Mouse (Mus musculus) kidney, embryonic 16.5 days (tissue): ENCODE results near the gene Avpi1. TPM values are rescaled to one million over a fixed set of nuclear protein-coding genes. Genes with fewer than 3 reads are reported as not detected.

Source experiments
- ATAC-seq: fragments of 200-750 bp; cut with Nextera tagmentation; 2 replicates; pipeline ENCODE4 v1.8.0; 2017; ENCODE audit warnings: moderate TSS enrichment; ENCODE audit not compliant: low FRiP score, low TSS enrichment
- H3K27ac ChIP-seq: fragments of 300-500 bp; sonication (generic); 2 replicates; pipeline ENCODE4 v1.5.1; 2014; ENCODE audit warnings: low read length
- H3K27me3 ChIP-seq: fragments of 300-500 bp; sonication (generic); 2 replicates; pipeline ENCODE4 v1.6.1; 2014; ENCODE audit warnings: low read length, control low read depth, mixed read lengths; ENCODE audit not compliant: insufficient read depth
- H3K36me3 ChIP-seq: fragments of 300-500 bp; sonication (generic); 2 replicates; pipeline ENCODE4 v1.6.1; 2014; ENCODE audit warnings: low read length, control low read depth, mixed read lengths; ENCODE audit not compliant: insufficient read depth
- H3K4me1 ChIP-seq: fragments of 300-500 bp; sonication (generic); 2 replicates; pipeline ENCODE4 v1.6.1; 2014; ENCODE audit warnings: low read length, control low read depth, mixed read lengths; ENCODE audit not compliant: insufficient read depth
- H3K4me2 ChIP-seq: fragments of 300-500 bp; sonication (generic); replicated peaks from 2 replicates; pipeline ENCODE4 v1.6.1; 2014; ENCODE audit warnings: low read depth, low read length
- H3K4me3 ChIP-seq: fragments of 300-500 bp; sonication (generic); 2 replicates; pipeline ENCODE4 v1.5.1; 2014; ENCODE audit warnings: mild to moderate bottlenecking, low read length
- H3K9ac ChIP-seq: fragments of 300-500 bp; sonication (generic); replicated peaks from 2 replicates; pipeline ENCODE4 v1.6.1; 2014; ENCODE audit warnings: low read length
- H3K9me3 ChIP-seq: fragments of 300-500 bp; sonication (generic); 2 replicates; pipeline ENCODE4 v1.6.1; 2016; ENCODE audit warnings: low read length, control low read depth
- WGBS: fragments of 180-500 bp; shearing (Covaris S2); extraction: QIAGEN DNeasy Blood & Tissue Kit; methylation state at CpG from one replicate; pipeline ENCODE4 v1.1.7; 2014; 5-methylcytosine and 5-hydroxymethylcytosine counted together
- polyA plus RNA-seq: library from polyadenylated mRNA; unstranded; fragments of >200 nt; fragmentation: Nextera tagmentation; extraction: Ambion mirVana; gene quantifications from 2 replicates; pipeline ENCODE4 v1.2.1, GENCODE M21; 2015

Gene Avpi1
- polyA plus RNA-seq, 1 experiment from 2014 or later, result 30.7 TPM

- H3K36me3 ChIP-seq, result no peaks in the 10 kb centered on the region
- H3K4me2 ChIP-seq, result no peak within 1 kb of the TSS; the same call in 1 of the 2 replicates
- 32% methylated on average over 5 of the region's 5 CpGs for WGBS
- H3K9ac ChIP-seq, result no peak within 1 kb of the TSS
- H3K4me1 ChIP-seq, result peaks cover 13% of the 10 kb centered on the region; the same call in 1 of the 2 replicates
- no peak within 1 kb of the TSS for H3K27ac ChIP-seq
- H3K27me3 ChIP-seq, result peaks cover 7% of the 10 kb centered on the region; the same call in 1 of the 2 replicates
- H3K4me3 ChIP-seq, result no peak within 1 kb of the TSS
- H3K9me3 ChIP-seq, result no peaks in the 10 kb centered on the region
- ATAC-seq, result no peak
These were observed 34.9 kb upstream of the Avpi1 start, which contains the start of gene Zfyve27 for GRCm38 (mm10) chr19:42163764-42164163. Zfyve27 (plus strand) TSS chr19:42163951.

DNA sequence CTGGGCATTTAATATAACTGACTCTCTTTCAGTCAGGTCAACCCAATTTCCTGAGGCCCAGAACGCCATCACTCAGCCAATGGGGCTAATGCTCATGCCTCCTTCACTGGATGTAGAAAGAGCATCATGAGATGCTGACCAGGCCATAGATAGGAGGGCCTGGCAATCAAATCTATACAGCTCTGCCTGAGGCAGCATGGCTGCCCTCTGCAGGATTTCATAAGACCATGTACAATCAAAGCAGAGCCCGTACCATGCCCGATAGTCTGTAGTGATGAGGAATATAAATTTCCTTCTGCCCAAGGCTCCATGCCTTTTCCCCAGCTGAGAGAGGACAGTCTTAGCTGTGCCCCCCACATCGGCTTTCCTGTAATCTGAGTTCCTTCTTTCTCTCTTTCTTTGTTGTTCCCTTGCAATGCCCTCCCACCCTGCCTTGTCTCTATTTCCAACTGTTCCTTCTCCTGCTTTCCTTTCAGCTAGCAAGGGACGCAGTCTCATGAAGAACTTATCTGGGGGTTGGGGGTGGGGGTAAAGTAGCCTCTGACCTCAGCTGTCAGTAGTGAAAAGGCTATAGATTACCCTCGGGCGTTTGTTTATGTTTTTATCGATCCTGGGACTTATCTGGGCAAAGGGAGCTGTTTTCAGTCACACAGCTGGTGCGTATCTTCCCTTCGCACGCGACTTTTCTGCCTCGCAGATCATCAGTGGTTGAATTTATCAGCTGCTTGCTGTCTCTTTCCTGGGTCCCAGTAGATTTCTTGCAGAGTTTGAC lies 29.6 kb upstream of the Avpi1 start:
- Histone ChIP-seq H3K4me3 (no peak overlapping the region), H3K27me3 (no peaks in the 10 kb centered on the region), H3K4me1 (peaks cover 6% of the 10 kb centered on the region; the same call in 1 of the 2 replicates), H3K9me3 (no peaks in the 10 kb centered on the region), H3K27ac (no peak overlapping the region), H3K4me2 (no peak overlapping the region; the same call in 1 of the 2 replicates), H3K9ac (no peak overlapping the region), H3K36me3 (no peaks in the 10 kb centered on the region)
- ATAC-seq, result no peak
- 29% methylated on average over 13 of the region's 13 CpGs for WGBS

DNA sequence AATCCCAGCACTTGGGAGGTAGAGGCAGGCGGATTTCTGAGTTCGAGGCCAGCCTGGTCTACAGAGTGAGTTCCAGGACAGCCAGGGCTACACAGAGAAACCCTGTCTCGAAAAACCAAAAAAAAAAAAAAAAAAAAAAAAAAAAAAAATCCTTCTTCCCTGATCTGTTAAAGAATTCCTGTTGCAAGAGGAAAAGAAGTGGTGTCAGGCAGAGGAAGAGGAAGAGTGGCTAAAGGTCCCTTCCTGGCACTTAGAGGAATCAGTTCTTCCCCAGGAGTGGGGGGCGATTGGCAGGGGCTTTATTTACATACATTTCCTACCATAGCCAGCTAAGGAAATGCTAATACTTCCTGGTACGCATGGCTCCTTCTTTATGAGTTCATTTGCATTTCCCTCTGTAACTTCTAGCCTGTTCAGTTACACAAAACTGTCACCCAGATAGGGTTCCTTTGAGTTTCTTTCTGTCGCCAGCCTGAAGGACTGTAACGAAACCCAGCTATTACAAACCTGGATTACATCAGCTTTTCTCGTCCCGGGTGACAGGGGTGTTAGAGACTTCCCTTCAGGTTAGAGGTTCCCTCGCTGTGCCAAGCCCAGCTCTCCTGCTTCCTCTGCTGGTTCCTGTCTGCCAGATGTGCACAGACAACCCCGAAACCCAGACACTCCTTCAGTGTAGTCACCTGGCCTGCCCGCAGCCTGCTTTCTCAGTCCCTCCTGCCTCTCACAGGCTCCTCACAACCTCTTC lies 28.8 kb upstream of the Avpi1 start:
- Histone ChIP-seq H3K27ac (peak overlapping the region; percentile 50; the same call in 1 of the 2 replicates), H3K27me3 (no peaks in the 10 kb centered on the region)

DNA sequence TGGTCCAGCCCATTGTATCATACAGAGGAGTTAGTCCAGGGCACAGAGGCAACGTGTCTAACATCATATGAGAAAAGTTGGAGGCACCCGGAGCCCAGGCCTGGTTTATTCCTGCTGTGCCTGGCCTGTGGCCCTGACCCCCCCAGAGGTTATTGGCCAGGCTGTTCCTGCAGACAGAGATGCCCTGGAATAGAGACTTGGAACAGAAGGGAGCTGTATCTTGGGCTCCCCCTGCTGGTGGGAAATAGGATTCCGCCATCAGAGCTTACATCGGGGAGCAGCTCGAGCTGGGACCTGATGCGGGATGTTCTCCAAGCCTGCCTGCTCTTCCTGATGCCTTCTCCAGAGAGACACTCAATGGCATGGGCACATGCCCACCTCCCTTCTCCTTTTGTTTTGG lies 23.1 kb upstream of the Avpi1 start:
- ATAC-seq, result 0 out of 2 replicates have a peak, but pooled peaks have one; percentile 4

More for the DNA sequence above, 28.8 kb upstream of the Avpi1 start:
- H3K4me2 ChIP-seq, result no peak overlapping the region
- no peak overlapping the region for H3K4me3 ChIP-seq
- no peaks in the 10 kb centered on the region for H3K9me3 ChIP-seq
- no peak for ATAC-seq
- 58% methylated on average over 12 of the region's 12 CpGs for WGBS
- H3K36me3 ChIP-seq, result no peaks in the 10 kb centered on the region
- H3K4me1 ChIP-seq, result peaks cover 6% of the 10 kb centered on the region; the same call in 1 of the 2 replicates
- H3K9ac ChIP-seq, result 0 out of 2 replicates have a peak overlapping the region, but pooled peaks have one; percentile 8

GRCm38 (mm10) chr19:42148569-42148860 lies 19.7 kb upstream of the Avpi1 start:
- peak overlapping the region; percentile 71 for H3K4me3 ChIP-seq
- 23% methylated on average over 7 of the region's 7 CpGs for WGBS
- H3K4me1 ChIP-seq, result peaks cover 23% of the 10 kb centered on the region
- H3K9ac ChIP-seq, result peak overlapping the region; percentile 88
- peak overlapping the region; percentile 87; the same call in 1 of the 2 replicates for H3K27ac ChIP-seq
- no peaks in the 10 kb centered on the region for H3K27me3 ChIP-seq
- ATAC-seq, result peak; percentile 81
- H3K9me3 ChIP-seq, result no peaks in the 10 kb centered on the region
- peaks cover 5% of the 10 kb centered on the region; the same call in 1 of the 2 replicates for H3K36me3 ChIP-seq
- peak overlapping the region; percentile 80 for H3K4me2 ChIP-seq

More for the DNA sequence above, 23.1 kb upstream of the Avpi1 start:
- Histone ChIP-seq H3K27ac (no peak overlapping the region), H3K4me1 (peaks cover 21% of the 10 kb centered on the region), H3K27me3 (no peaks in the 10 kb centered on the region), H3K4me3 (no peak overlapping the region), H3K36me3 (peaks cover 5% of the 10 kb centered on the region; the same call in 1 of the 2 replicates), H3K9ac (no peak overlapping the region), H3K4me2 (no peak overlapping the region), H3K9me3 (no peaks in the 10 kb centered on the region)
- WGBS, result 3% methylated on average over 6 of the region's 6 CpGs

DNA sequence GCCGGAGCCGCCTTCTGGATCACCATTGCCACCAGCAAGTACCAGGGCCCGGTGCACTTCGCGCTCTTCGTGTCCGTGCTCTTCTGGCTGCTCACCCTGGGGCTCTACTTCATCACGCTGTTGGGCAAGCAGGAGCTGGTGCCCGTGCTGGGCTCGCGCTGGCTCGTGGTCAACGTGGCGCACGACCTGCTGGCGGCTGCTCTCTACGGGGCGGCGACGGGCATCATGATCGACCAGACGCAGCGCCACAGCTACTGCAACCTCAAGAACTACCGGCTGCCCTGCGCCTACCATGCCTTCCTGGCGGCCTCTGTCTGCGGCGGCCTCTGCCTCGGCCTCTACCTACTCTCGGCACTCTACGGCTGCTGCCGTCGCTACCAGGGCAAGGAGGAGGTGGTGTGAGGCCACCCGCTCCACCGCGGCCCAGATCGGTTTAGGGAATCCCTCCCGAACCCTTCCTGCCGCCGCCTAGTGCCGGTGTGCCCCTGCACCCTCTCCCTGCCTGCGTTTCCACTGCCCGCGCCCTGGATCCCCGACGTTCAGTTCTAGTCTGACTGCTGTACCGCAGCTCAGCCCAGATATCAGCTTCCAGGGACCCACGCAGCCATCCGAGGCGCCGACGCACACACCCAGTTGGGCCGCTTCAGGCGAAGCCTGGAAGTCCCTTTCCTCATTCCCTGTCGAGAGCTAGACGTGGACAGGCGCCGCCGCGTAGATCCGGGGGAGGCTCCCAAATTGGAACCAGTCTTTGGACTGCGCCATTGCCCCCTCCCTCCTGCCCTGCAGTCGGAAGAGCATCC lies 19.1 kb upstream of the Avpi1 start:
- H3K9me3 ChIP-seq, result no peaks in the 10 kb centered on the region
- H3K4me3 ChIP-seq, result peak overlapping the region; percentile 71
- H3K4me2 ChIP-seq, result peak overlapping the region; percentile 80
- H3K36me3 ChIP-seq, result peaks cover 5% of the 10 kb centered on the region; the same call in 1 of the 2 replicates
- H3K27ac ChIP-seq, result peak overlapping the region; percentile 87
- peak; percentile 20 for ATAC-seq
- no peaks in the 10 kb centered on the region for H3K27me3 ChIP-seq
- WGBS, result under 1% methylated on average over 63 of the region's 63 CpGs
- peaks cover 23% of the 10 kb centered on the region for H3K4me1 ChIP-seq
- peak overlapping the region; percentile 88 for H3K9ac ChIP-seq

- 0% methylated on average over 23 of the region's 57 CpGs for WGBS
- ATAC-seq, result peak; percentile 81
- Histone ChIP-seq H3K9ac (peak within 1 kb of the TSS; percentile 88), H3K4me1 (peaks cover 23% of the 10 kb centered on the region), H3K9me3 (no peaks in the 10 kb centered on the region), H3K4me3 (peak within 1 kb of the TSS; percentile 71), H3K36me3 (peaks cover 5% of the 10 kb centered on the region; the same call in 1 of the 2 replicates), H3K27me3 (no peaks in the 10 kb centered on the region), H3K27ac (peak within 1 kb of the TSS; percentile 87), H3K4me2 (peak within 1 kb of the TSS; percentile 80)
These were observed 18.4 kb upstream of the Avpi1 start, which contains the start of gene Marveld1 for GRCm38 (mm10) chr19:42147170-42147768. Marveld1 (plus strand) TSS chr19:42147400.

DNA sequence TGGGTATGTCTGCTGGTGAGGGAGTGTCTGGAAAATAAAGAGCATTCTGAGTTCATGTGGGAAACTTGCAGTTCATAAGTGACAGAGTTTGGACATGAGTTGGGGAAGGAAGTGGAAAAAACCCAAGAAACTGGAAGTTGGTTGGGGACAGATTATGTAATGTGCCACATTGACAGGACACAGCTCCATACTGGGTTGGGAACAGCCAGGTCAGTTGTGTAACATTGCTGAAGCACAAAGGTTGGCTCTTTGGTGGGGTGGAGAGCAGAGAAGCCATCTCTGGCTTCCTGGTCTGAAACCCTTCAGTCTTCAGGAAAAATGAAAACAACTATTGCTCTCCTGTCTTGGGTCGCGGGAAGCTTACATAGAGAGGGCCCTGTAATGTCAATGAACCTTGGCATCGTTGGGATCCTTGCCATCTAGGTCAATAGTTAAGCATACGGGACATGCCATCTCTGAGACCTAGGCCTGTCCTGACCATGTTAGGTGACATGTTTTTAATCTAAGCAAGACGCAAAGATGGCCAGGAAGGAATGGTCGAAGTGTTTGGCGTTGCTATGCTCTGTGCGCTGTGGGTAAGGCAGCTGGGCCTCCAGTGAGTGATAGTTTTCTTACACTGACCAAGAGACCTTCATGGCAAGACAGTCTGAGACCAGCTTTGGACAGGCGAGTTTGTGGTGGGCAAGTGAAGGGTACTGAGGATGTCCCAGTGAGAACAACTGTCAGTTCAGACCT lies 17.6 kb upstream of the Avpi1 start:
- H3K4me1 ChIP-seq, result peaks cover 19% of the 10 kb centered on the region
- H3K4me3 ChIP-seq, result no peak overlapping the region
- H3K27ac ChIP-seq, result peak overlapping the region; percentile 87
- no peak for ATAC-seq
- no peaks in the 10 kb centered on the region for H3K9me3 ChIP-seq
- peaks cover 5% of the 10 kb centered on the region; the same call in 1 of the 2 replicates for H3K36me3 ChIP-seq
- no peaks in the 10 kb centered on the region for H3K27me3 ChIP-seq
- WGBS, result 92% methylated on average over 9 of the region's 9 CpGs
- H3K9ac ChIP-seq, result peak overlapping the region; percentile 88
- peak overlapping the region; percentile 80 for H3K4me2 ChIP-seq
